Mouse (Mus musculus): ENCODE measurements around the gene Il16. TPM values are rescaled to one million over a fixed set of nuclear protein-coding genes. Genes with fewer than 3 reads are reported as not detected.

The Il16 gene
- polyA plus RNA-seq, 1 experiment, result 3.5 TPM

GRCm38 (mm10) chr7:83737914-83738490, 7.5 kb downstream of the Il16 start:
- Histone ChIP-seq H3K4me3 (replicated peaks) (no peak overlapping the region), H3K9me3 (peaks cover 18% of the 10 kb centered on the region; the same call in 1 of the 2 replicates), H3K27me3 (replicated peaks) (peaks cover 20% of the 10 kb centered on the region), H3K36me3 (replicated peaks; ENCODE audit: low read length) (no peaks in the 10 kb centered on the region), H3K4me1 (0 out of 2 replicates have a peak, but pooled peaks cover 2% of the 10 kb centered on the region)
- no peak for TF ChIP-seq FLI1 (IDR thresholded peaks at IDR 0.05; ENCODE audit: low read length)
- TF ChIP-seq GATA1 (IDR thresholded peaks at IDR 0.05; ENCODE audit: borderline replicate concordance, low read length), result no peak

- TF ChIP-seq GATA1 (IDR thresholded peaks at IDR 0.05; ENCODE audit: borderline replicate concordance, low read length) (no peak), FLI1 (IDR thresholded peaks at IDR 0.05; ENCODE audit: low read length) (no peak)
- H3K27me3 ChIP-seq (replicated peaks), result peaks cover 25% of the 10 kb centered on the region
- no peaks in the 10 kb centered on the region for H3K36me3 ChIP-seq (replicated peaks; ENCODE audit: low read length)
- no peak overlapping the region for H3K4me3 ChIP-seq (replicated peaks)
- H3K9me3 ChIP-seq, result peaks cover 22% of the 10 kb centered on the region; the same call in 1 of the 2 replicates
- H3K4me1 ChIP-seq, result 0 out of 2 replicates have a peak, but pooled peaks cover 2% of the 10 kb centered on the region
These were observed 9.0 kb downstream of the Il16 start for GRCm38 (mm10) chr7:83736341-83737115.

- H3K4me3 ChIP-seq (replicated peaks), result no peak overlapping the region
- H3K4me1 ChIP-seq, result 0 out of 2 replicates have a peak, but pooled peaks cover 2% of the 10 kb centered on the region
- TF ChIP-seq FLI1 (IDR thresholded peaks at IDR 0.05; ENCODE audit: low read length), result no peak
- no peak for TF ChIP-seq GATA1 (IDR thresholded peaks at IDR 0.05; ENCODE audit: borderline replicate concordance, low read length)
- peaks cover 21% of the 10 kb centered on the region for H3K27me3 ChIP-seq (replicated peaks)
- no peaks in the 10 kb centered on the region for H3K36me3 ChIP-seq (replicated peaks; ENCODE audit: low read length)
- peaks cover 18% of the 10 kb centered on the region; the same call in 1 of the 2 replicates for H3K9me3 ChIP-seq
These were observed 10.3 kb downstream of the Il16 start for GRCm38 (mm10) chr7:83735108-83735781.

GRCm38 (mm10) chr7:83734671-83735082, 10.8 kb downstream of the Il16 start:
- TF ChIP-seq FLI1 (IDR thresholded peaks at IDR 0.05; ENCODE audit: low read length) (no peak), GATA1 (IDR thresholded peaks at IDR 0.05; ENCODE audit: borderline replicate concordance, low read length) (no peak)
- H3K36me3 ChIP-seq (replicated peaks; ENCODE audit: low read length), result no peaks in the 10 kb centered on the region
- peaks cover 16% of the 10 kb centered on the region for H3K27me3 ChIP-seq (replicated peaks)

GRCm38 (mm10) chr7:83734246-83734645, 11.3 kb downstream of the Il16 start:
- H3K4me3 ChIP-seq (replicated peaks), result no peak overlapping the region
- peaks cover 15% of the 10 kb centered on the region for H3K27me3 ChIP-seq (replicated peaks)
- H3K9me3 ChIP-seq, result peaks cover 18% of the 10 kb centered on the region; the same call in 1 of the 2 replicates
- no peak for TF ChIP-seq FLI1 (IDR thresholded peaks at IDR 0.05; ENCODE audit: low read length)
- TF ChIP-seq GATA1 (IDR thresholded peaks at IDR 0.05; ENCODE audit: borderline replicate concordance, low read length), result no peak
- 0 out of 2 replicates have a peak, but pooled peaks cover 2% of the 10 kb centered on the region for H3K4me1 ChIP-seq
- H3K36me3 ChIP-seq (replicated peaks; ENCODE audit: low read length), result no peaks in the 10 kb centered on the region

More at GRCm38 (mm10) chr7:83734671-83735082, 10.8 kb downstream of the Il16 start:
- Histone ChIP-seq H3K4me3 (replicated peaks) (no peak overlapping the region), H3K9me3 (peaks cover 18% of the 10 kb centered on the region; the same call in 1 of the 2 replicates), H3K4me1 (0 out of 2 replicates have a peak, but pooled peaks cover 2% of the 10 kb centered on the region)

GRCm38 (mm10) chr7:83732781-83733180, 12.7 kb downstream of the Il16 start:
- TF ChIP-seq GATA1 (IDR thresholded peaks at IDR 0.05; ENCODE audit: borderline replicate concordance, low read length), result no peak
- TF ChIP-seq FLI1 (IDR thresholded peaks at IDR 0.05; ENCODE audit: low read length), result no peak
- Histone ChIP-seq H3K9me3 (peaks cover 18% of the 10 kb centered on the region; the same call in 1 of the 2 replicates), H3K36me3 (replicated peaks; ENCODE audit: low read length) (no peaks in the 10 kb centered on the region), H3K4me1 (no peaks in the 10 kb centered on the region), H3K27me3 (replicated peaks) (peaks cover 13% of the 10 kb centered on the region), H3K4me3 (replicated peaks) (no peak overlapping the region)

- Histone ChIP-seq H3K36me3 (replicated peaks; ENCODE audit: low read length) (no peaks in the 10 kb centered on the region), H3K27me3 (replicated peaks) (peaks cover 11% of the 10 kb centered on the region), H3K4me1 (no peaks in the 10 kb centered on the region), H3K4me3 (replicated peaks) (no peak overlapping the region), H3K9me3 (peaks cover 18% of the 10 kb centered on the region; the same call in 1 of the 2 replicates)
- TF ChIP-seq GATA1 (IDR thresholded peaks at IDR 0.05; ENCODE audit: borderline replicate concordance, low read length), result no peak
- no peak for TF ChIP-seq FLI1 (IDR thresholded peaks at IDR 0.05; ENCODE audit: low read length)
These were observed 13.4 kb downstream of the Il16 start for GRCm38 (mm10) chr7:83731961-83732666.

- Histone ChIP-seq H3K36me3 (replicated peaks; ENCODE audit: low read length) (no peaks in the 10 kb centered on the region), H3K4me3 (replicated peaks) (no peak overlapping the region), H3K9me3 (peaks cover 18% of the 10 kb centered on the region; the same call in 1 of the 2 replicates), H3K27me3 (replicated peaks) (peaks cover 14% of the 10 kb centered on the region), H3K4me1 (no peaks in the 10 kb centered on the region)
- TF ChIP-seq GATA1 (IDR thresholded peaks at IDR 0.05; ENCODE audit: borderline replicate concordance, low read length) (no peak), FLI1 (IDR thresholded peaks at IDR 0.05; ENCODE audit: low read length) (no peak)
These were observed 14.2 kb downstream of the Il16 start for GRCm38 (mm10) chr7:83731297-83731696.

Data from megakaryocyte, embryonic 14.5 days (primary cell).